Mouse (Mus musculus): ENCODE results near the gene Pus10.

- TF ChIP-seq CTCF (IDR thresholded peaks at IDR 0.05 in 2 of 3, conservative IDR thresholded peaks at IDR 0.05 in 1 of 3; ENCODE audit: control insufficient read depth in 1 of 3, insufficient read depth in 1 of 3, low read depth in 2 of 3, low read length in 3 of 3, poor library complexity in 1 of 3, severe bottlenecking in 1 of 3) (no peak), POLR2A (IDR thresholded peaks at IDR 0.05; ENCODE audit: control insufficient read depth in 1 of 2, insufficient read depth in 1 of 2, low read depth in 1 of 2, low read length in 2 of 2, poor library complexity in 1 of 2) (no peak), TBP (IDR thresholded peaks at IDR 0.05; ENCODE audit: low read depth, low read length) (no peak), ZNF384 (IDR thresholded peaks at IDR 0.05; ENCODE audit: low read depth, low read length) (peak; percentile 62), RCOR1 (IDR thresholded peaks at IDR 0.05; ENCODE audit: low read depth, low read length) (peak; percentile 49; the same call in 1 of the 2 replicates), TAL1 (IDR thresholded peaks at IDR 0.05; ENCODE audit: low read length) (peak; percentile 8; the same call in 1 of the 2 replicates), MAFK (IDR thresholded peaks at IDR 0.05; ENCODE audit: borderline replicate concordance, low read depth, low read length) (no peak), MAX (IDR thresholded peaks at IDR 0.05; ENCODE audit: low read length) (no peak), POLR2AphosphoS5 (IDR thresholded peaks at IDR 0.05; ENCODE audit: borderline replicate concordance, low read depth, low read length) (no peak), BHLHE40 (IDR thresholded peaks at IDR 0.05; ENCODE audit: borderline replicate concordance, low read depth, low read length) (peak; percentile 47; the same call in 1 of the 2 replicates), E2F4 (IDR thresholded peaks at IDR 0.05; ENCODE audit: borderline replicate concordance, low read depth, low read length) (no peak), USF1 (IDR thresholded peaks at IDR 0.05; ENCODE audit: low read depth, low read length) (no peak), KAT2A (conservative IDR thresholded peaks at IDR 0.05; ENCODE audit: low read depth, low read length) (no peak), TCF12 (IDR thresholded peaks at IDR 0.05; ENCODE audit: low read depth, low read length) (no peak)
Measured at GRCm38 (mm10) chr11:23767928-23768327, 102.5 kb downstream of the Pus10 start.

Measured in MEL (cell line).